Comparison of ENCODE assay signal across 9 mouse cellular contexts in genomic region chr6:4457555-4457996, GRCm38 (mm10). TPM values are rescaled to one million over a fixed set of nuclear protein-coding genes. Genes with fewer than 3 reads are reported as not detected.
DNase-seq lines count a peak whose midpoint lies in the region; ATAC-seq and TF ChIP-seq lines count a peak whose summit lies in the region.
"Had no signal": no experiment of that assay in that cellular context is flagged by ENCODE, and none has a peak within 500 bp of the region (broad histone marks: within the 10 kb centered on the region; RNA-seq: fewer than 3 reads in every experiment).

No protein-coding gene starts in this region.

- H3K9me3 ChIP-seq in lung, embryonic 14.5 days (ENCODE audit: low read depth, low read length), result no peaks in the 10 kb centered on the region

- no peak for TF ChIP-seq CTCF in lung, embryonic 14.5 days (IDR thresholded peaks at IDR 0.05; ENCODE audit: low read depth)

- H3K4me1 ChIP-seq in lung, embryonic 14.5 days (ENCODE audit: insufficient read depth), result peaks cover 15% of the 10 kb centered on the region

- peak overlapping the region; percentile 89 for H3K27ac ChIP-seq in lung, embryonic 14.5 days (ENCODE audit: low read depth)
- H3K27ac ChIP-seq: macrophage had no signal

- 26% methylated on average over 6 of the region's 6 CpGs for WGBS in lung, embryonic 14.5 days

- H3K27me3 ChIP-seq in lung, embryonic 14.5 days (ENCODE audit: insufficient read depth, low read length), result no peaks in the 10 kb centered on the region

- no peak overlapping the region for H3K9ac ChIP-seq in lung, embryonic 14.5 days

- H3K4me3 ChIP-seq in lung, embryonic 14.5 days (ENCODE audit: low read depth, low read length), result no peak overlapping the region

- peak; percentile 75 for ATAC-seq in lung, embryonic 14.5 days (ENCODE audit: insufficient read depth)
- ATAC-seq in erythroid progenitor cell, adult 5-6 weeks (replicated peaks; ENCODE audit: low FRiP score, poor library complexity, severe bottlenecking), result no peak

- H3K4me2 ChIP-seq in lung, embryonic 14.5 days, result no peak overlapping the region

- H3K36me3 ChIP-seq in lung, embryonic 14.5 days (ENCODE audit: insufficient read depth), result no peaks in the 10 kb centered on the region

- peak; percentile 77 for DNase-seq in urinary bladder, postnatal 14 days (ENCODE audit: low spot score)
- DNase-seq in urinary bladder, adult 2 months (ENCODE audit: low spot score), result no peak
- peak; percentile 63 for DNase-seq in fibroblast of lung, adult 2 months (ENCODE audit: low read depth)
- DNase-seq in heart, postnatal 4 days, result peak; percentile 69
- peak; percentile 80 for DNase-seq in lung, embryonic 14.5 days
- peak; percentile 85 for DNase-seq in testis, postnatal 10 days (ENCODE audit: low spot score)
- no peak for DNase-seq in cerebellum, adult 8-10 months

RNA-seq across cellular contexts. Expression of gene Col1a2, which starts 47.0 kb away (rescaled TPM):
- 1,014 and 1,293 TPM in 2 replicates for polyA plus RNA-seq in urinary bladder, adult 2 months (2012; rRNA removed)
- total RNA-seq in heart, postnatal 4 days (2021), result 100 to 1,000 TPM; 597 to 657 TPM
- 626 and 660 TPM in 2 replicates for polyA plus RNA-seq in lung, embryonic 14.5 days (2014; fragmentation: Nextera tagmentation; extraction: Ambion mirVana)
- total RNA-seq in erythroid progenitor cell, adult 5-6 weeks (2015; ENCODE audit: low replicate concordance), result 2.9 and 5.0 TPM in 2 replicates
- 2.5 and 3.0 TPM in 2 replicates for total RNA-seq in erythroid progenitor cell, adult 5-6 weeks (2017; ENCODE audit: low replicate concordance)

Comparison
In these comparisons a context has a peak if more than half of its experiments do, and no peak if none do; other contexts are left out.
1. DNase-seq: peak in urinary bladder, postnatal 14 days (single experiment), fibroblast of lung, adult 2 months (single experiment), heart, postnatal 4 days (single experiment), lung, embryonic 14.5 days (single experiment) and testis, postnatal 10 days (single experiment); none in urinary bladder, adult 2 months (single experiment) and cerebellum, adult 8-10 months (single experiment).
2. RNA of gene Col1a2, which starts 47.0 kb away (total RNA-seq): 597 to 657 TPM in heart, postnatal 4 days; 2.5 to 5.0 TPM in erythroid progenitor cell, adult 5-6 weeks; every median in the first group is over 10 times any median in the second.